Mouse (Mus musculus) erythroblast, adult 5-6 weeks (primary cell): Measurements from ENCODE around the gene Tpi1. TPM values are rescaled to one million over a fixed set of nuclear protein-coding genes. Genes with fewer than 3 reads are reported as not detected.

Experiments used
- ATAC-seq: replicated peaks from 2 replicates; pipeline ENCODE4 v1.8.0; 2016; ENCODE audit warnings: moderate number of reproducible peaks, mild to moderate bottlenecking, moderate TSS enrichment, inconsistent platforms; ENCODE audit not compliant: poor library complexity, low FRiP score, severe bottlenecking
- total RNA-seq, 2 experiments: library from RNA; stranded (forward) in 1 of 2; stranded (reverse) in 1 of 2; fragments of 150-400 nt in 1 of 2; fragments of 200-764, 138-1000 nt in 1 of 2; gene quantifications; 2 replicates each; pipeline versions ENCODE4 v1.2.3 to v1.2.4; 2015 to 2017; ENCODE audit warnings: low replicate concordance in 2 of 2

Gene Tpi1
- total RNA-seq, 2 experiments from 2014 or later: 31.0 to 37.3 TPM

DNA sequence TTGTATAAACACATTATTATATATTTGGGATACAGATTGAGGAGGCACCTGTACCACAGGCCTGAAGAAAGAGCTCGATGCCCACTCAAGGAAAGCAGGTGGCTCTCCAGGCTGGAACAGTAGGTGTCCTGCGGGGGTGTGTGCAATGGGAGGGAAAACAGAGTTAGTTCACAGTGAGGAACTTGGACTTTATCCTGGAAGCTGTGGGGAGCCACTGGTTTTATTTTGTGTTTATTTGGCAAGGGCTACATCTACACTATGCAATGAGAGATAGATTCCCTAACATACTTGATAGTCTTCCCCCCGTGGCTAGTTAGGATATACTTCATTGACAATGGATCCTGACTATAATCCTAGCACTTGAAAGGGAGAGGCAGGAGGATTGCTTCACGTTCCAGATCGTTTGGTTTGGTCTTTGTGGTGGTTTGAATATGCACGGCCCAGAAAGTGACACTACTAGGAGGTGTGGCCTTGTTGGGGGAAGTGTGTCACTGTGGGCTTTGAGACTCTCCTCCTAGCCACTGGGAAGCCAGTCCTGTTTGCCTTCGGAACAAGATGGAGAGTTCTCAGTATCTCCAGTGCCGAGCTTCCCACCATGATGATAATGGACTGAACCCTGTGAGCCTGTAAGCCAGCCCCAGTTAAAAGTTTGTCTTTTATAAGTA lies 27.2 kb downstream of the Tpi1 start:
- no peak for ATAC-seq

DNA sequence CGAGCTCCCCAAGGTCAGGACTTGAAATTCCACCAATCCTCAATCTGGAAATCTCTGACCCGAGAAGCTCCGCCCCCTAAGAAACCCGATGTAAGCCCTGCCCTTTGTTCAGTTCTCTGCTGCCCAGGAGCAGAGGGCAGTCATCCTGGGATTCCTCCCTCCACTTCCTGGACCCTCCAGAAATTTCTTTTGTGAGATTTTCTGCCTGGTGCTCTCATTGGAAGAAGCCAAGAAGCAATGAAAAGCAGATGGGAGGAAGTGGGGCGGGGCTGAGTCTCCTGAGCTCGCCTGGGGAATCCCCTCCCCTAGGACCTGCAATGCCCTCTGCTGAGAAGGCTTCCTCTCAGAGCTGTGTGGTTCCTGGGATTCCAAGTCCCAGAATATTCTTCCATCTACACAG lies 31.7 kb downstream of the Tpi1 start:
- no peak for ATAC-seq

DNA sequence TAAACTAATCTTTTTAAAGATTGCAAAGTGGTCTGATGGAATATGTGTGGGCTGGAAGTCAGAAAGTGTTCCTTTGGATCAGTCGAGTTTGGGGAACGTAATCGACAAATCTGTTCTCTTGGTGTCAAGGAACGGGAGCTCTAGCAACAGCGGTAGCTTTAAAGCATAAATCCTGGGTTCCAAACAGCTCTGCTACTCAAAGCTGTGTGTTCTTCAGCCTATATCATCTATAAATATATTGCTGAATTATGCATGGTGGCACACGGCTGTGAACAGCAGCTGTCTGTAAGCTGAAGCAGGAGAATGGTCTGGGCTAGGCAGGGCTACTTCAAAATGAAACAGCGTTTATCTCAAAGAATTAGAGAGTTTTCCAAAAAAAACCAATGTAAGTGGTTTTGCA lies 33.2 kb downstream of the Tpi1 start:
- no peak for ATAC-seq

DNA sequence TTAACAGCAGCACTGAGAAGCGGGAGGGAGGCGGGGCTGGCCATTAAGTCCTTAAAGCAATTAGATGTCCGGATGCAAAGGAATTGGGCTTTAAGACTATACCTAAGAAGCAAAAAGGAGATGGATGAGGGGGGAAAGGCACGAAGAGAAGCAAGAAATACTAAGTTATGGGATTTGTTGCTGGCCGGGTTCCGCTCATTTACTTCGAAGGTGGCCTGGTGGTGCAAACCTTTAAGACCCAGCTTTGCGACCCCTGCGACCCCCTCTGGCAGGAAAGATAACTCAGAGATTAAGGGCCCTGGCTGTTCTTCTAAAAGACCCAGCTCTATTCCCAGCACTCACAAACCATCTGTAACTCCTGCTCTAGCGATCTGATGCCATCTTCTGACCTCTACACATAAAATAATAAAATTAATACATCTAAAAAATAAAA lies 34.1 kb downstream of the Tpi1 start:
- no peak for ATAC-seq

DNA sequence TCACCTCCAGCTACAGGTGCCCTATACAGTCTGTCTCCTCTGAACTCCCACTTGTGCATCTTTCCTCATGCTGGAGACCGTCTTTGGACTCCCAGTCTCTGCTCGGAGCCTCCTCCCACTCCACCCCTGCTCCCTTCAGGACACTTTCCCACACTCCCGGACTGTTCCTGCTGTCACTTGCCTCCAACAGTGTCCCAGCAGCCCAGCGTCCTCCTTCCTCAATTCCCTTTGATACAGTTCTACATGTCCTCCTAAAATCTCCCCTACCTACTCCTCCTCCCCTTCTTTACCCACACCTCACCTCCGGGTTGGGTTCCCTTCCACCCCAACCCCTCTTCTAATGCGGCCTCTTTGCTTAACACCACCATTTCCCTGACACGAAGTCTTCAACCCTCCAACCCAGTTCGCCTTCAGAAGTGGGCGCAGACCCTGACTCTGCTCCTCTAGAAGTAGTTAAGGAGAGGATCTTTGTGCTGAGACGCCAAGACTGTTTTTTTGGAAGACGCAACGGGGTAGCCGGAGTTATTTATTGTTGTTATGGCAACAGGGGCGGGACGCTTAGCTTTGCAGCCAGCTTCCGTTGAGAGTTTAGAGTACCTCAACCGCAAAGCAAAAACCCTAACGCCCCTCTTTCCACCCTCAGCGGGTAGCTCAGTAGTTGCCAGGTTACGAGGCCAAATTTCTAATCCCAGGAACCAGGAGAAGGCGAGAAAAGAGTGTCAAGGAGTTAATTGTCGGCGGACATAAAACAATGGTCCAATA lies 34.7 kb downstream of the Tpi1 start, which contains the start of gene Lrrc23:
TSS of gene Lrrc23 (minus strand) at position 506 of the 762 bp plus-strand sequence.
- ATAC-seq: no peak

DNA sequence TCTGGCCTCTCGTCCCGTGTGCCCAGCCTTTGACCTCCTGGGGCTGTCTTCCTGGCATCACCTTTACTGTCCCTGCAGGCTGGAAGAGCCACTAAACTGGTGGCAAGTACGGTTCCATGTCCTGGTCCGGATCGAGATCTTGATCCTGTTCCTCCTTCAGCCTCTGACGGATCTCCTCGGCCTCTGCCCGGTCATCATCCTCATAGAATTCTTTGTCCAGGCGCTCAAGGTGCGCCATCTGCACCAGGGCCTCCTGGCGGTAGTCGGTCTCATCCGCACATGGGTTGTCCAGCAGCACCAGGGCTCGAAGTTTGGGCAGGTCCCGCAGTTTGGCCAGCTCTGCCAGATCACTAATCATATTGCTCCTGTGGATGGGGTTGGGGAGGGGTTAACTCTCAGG lies 43.6 kb downstream of the Tpi1 start:
- no peak for ATAC-seq

DNA sequence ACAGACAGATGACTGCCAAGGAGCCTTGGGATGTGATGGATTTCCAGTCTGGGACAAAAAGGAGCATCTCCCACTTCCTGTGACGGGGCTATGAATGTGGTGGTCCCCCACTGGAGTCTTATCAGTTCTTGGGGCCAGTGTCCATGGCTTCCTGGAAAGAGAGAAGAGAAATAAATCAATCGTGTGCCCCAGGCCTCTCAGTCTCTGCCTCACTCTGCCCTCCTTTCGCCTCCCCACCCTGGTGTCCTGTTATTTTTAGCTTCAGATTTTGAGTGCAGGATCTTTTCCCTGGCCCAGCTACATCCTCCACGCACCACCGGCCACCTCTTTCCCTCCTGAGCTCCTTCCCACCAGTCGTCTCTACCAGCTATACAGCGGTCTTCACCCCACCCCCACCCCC lies 44.1 kb downstream of the Tpi1 start:
- no peak for ATAC-seq

DNA sequence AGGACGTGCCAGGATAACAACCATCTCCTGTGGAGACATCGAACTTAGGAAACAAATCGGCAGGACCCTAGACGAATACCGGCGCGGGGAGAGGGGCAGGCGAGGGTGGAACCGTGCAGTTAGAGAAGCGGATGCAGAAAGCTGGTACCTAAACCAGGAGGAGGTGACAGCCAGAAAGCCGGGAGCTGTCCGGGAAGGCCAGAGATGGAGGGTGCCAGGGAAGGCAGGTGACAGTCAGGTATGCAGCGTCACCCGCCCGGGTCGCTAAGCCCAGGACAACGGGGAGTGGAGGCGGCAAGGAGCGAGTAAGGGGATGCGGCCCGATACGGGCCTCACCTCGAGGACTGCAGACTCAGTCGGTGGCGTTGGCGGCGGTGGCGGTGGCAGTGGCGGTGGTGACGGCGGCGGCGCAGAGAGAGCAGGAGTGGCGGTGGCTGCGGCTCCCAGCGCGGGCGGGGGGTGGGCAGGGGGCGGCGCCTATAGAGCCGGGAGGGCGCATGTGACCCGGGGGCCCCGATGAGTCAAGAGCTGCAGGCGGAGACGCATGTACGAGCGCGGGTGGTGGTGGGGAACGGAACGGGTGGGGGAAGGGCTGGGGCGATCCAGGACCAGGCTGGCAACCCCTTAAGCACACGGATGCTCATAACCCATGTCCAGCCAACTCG lies 44.9 kb downstream of the Tpi1 start, which contains the start of gene Eno2:
TSS of gene Eno2 (minus strand) at position 573 of the 665 bp plus-strand sequence.
- no peak for ATAC-seq

DNA sequence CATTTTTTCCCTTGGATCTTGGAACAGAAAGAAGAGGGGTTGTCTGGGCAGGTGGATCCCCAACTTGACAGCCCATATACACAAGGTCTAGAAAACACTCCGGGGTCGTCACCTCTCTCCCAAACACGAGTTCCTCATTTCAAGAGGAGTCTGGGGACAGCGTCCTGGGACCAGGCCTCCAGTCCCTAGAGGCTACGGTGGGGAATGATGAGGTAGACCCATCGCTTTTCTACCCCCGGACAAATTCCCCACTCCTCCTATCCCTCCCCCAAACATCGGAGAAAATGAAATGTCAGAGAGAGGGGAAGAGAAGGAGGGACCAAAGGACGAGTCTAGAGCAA lies 45.4 kb downstream of the Tpi1 start:
- ATAC-seq: no peak

DNA sequence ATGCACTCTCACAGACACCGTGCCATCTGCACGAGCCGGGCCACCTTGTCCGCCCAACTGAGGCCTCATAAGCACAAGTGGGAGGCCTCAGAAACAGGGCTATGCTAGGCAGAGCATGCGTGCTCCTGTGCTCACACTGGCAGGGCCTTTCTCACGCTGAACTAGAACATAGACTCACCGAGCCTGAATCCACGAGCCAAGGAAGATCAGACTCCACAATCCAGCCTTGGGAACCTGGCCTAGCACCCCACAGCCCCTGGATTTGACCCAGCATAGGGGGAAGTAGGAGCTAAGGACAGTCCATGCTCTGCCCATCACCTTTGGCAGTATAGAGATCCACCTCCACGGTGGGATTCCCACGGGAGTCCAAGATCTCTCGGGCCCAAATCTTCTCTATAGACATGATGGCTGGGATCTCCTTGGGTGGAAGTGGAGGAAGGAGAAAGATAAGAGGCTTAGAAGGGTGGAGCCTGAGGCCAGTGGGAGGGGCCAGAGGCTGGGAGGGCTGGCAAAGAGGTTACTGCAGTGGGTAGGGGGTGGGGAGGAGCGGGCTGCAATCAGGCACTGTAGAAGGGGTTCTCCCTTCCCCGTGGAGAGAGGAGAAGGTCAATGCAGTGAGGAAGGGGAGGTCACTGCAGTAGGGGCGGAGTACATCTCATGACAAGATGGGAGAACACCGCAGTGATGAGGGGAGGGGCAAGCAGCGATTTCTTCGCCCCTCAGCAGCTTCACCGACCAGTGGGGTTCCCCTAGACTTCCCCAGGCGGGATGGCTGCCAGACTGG lies 46.0 kb downstream of the Tpi1 start:
- no peak for ATAC-seq

DNA sequence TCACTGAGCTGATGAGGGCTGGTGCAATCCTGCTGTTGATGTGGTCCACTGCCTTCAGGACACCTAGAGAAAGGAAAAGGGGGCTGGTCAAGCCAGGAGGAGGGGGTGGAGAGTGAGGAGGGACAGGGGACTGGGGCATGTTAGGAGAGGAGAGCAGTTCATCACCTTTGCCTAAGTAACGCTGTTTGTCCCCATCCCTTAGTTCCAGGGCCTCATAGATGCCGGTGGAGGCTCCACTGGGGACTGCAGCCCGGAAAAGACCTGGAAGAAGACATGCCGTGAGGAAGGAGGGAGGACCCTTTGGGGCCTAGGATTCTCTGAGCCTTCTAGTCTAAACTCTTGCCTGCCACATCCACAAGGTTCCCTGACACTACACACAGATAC lies 46.6 kb downstream of the Tpi1 start:
- no peak for ATAC-seq

DNA sequence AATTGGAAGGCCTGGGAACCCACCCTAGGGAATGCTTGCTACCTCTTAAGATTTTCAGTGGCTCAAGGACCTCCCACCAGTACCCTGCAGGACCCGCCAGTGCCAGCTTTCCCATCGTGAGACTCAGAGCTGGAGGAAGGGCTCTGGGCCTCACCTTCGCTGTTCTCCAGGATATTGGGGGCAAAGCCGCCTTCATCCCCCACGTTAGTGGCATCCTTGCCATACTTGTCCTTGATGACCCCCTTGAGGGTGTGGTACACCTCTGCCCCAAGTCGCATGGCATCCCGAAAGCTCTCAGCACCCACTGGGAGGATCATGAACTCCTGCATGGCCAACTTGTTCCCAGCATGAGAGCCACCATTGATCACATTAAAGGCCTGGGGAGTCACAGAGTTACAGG lies 48.1 kb downstream of the Tpi1 start:
- no peak for ATAC-seq

Other genes starting within 250 kb of the Tpi1 start
- gene C1rb, start 244.0 kb downstream of the Tpi1 start, total RNA-seq (2015; ENCODE audit: low replicate concordance): 0.96 TPM in 1 of 2 replicates, not detected in the other
- 0.09 TPM in 1 of 2 replicates, not detected in the other for gene C1rb, start 244.0 kb downstream of the Tpi1 start, total RNA-seq (2017; ENCODE audit: low replicate concordance)
- not detected in 2 replicates for gene C1s2, start 178.2 kb downstream of the Tpi1 start, total RNA-seq (2015; ENCODE audit: low replicate concordance)
- gene C1s2, start 178.2 kb downstream of the Tpi1 start, total RNA-seq (2017; ENCODE audit: low replicate concordance): not detected in 2 replicates
- gene Lpcat3, start 151.3 kb downstream of the Tpi1 start, total RNA-seq (2015; ENCODE audit: low replicate concordance): 118 and 141 TPM in 2 replicates
- gene Lpcat3, start 151.3 kb downstream of the Tpi1 start, total RNA-seq (2017; ENCODE audit: low replicate concordance): 81.5 and 135 TPM in 2 replicates
- 65.1 and 66.0 TPM in 2 replicates for gene Emg1, start 102.1 kb downstream of the Tpi1 start, total RNA-seq (2015; ENCODE audit: low replicate concordance)
- gene Emg1, start 102.1 kb downstream of the Tpi1 start, total RNA-seq (2017; ENCODE audit: low replicate concordance): 35.8 and 37.2 TPM in 2 replicates
- 44.2 and 79.4 TPM in 2 replicates for gene Phb2, start 102.0 kb downstream of the Tpi1 start, total RNA-seq (2015; ENCODE audit: low replicate concordance)
- gene Phb2, start 102.0 kb downstream of the Tpi1 start, total RNA-seq (2017; ENCODE audit: low replicate concordance): 70.3 and 70.7 TPM in 2 replicates
- 57.8 and 60.2 TPM in 2 replicates for gene Ptpn6, start 75.6 kb downstream of the Tpi1 start, total RNA-seq (2015; ENCODE audit: low replicate concordance)
- gene Ptpn6, start 75.6 kb downstream of the Tpi1 start, total RNA-seq (2017; ENCODE audit: low replicate concordance): 142 and 156 TPM in 2 replicates
- gene Grcc10, start 72.9 kb downstream of the Tpi1 start, total RNA-seq (2015; ENCODE audit: low replicate concordance): 33.6 and 64.9 TPM in 2 replicates
- 7.5 and 16.9 TPM in 2 replicates for gene Grcc10, start 72.9 kb downstream of the Tpi1 start, total RNA-seq (2017; ENCODE audit: low replicate concordance)
- gene Gm45234, start 58.3 kb downstream of the Tpi1 start, total RNA-seq (2015; ENCODE audit: low replicate concordance): not detected in 2 replicates
- gene Gm45234, start 58.3 kb downstream of the Tpi1 start, total RNA-seq (2017; ENCODE audit: low replicate concordance): 0.56 TPM in 1 of 2 replicates, not detected in the other
- 10.0 and 11.7 TPM in 2 replicates for gene Atn1, start 57.8 kb downstream of the Tpi1 start, total RNA-seq (2015; ENCODE audit: low replicate concordance)
- gene Atn1, start 57.8 kb downstream of the Tpi1 start, total RNA-seq (2017; ENCODE audit: low replicate concordance): 0.94 and 2.0 TPM in 2 replicates
- gene Eno2, start 44.6 kb downstream of the Tpi1 start, total RNA-seq (2015; ENCODE audit: low replicate concordance): not detected in 2 replicates
- gene Eno2, start 44.6 kb downstream of the Tpi1 start, total RNA-seq (2017; ENCODE audit: low replicate concordance): not detected in 2 replicates
- gene Lrrc23, start 34.6 kb downstream of the Tpi1 start, total RNA-seq (2015; ENCODE audit: low replicate concordance): not detected in 2 replicates
- gene Lrrc23, start 34.6 kb downstream of the Tpi1 start, total RNA-seq (2017; ENCODE audit: low replicate concordance): not detected in 2 replicates
- gene Spsb2, start 5.6 kb downstream of the Tpi1 start, total RNA-seq (2015; ENCODE audit: low replicate concordance): 0.58 TPM in 1 of 2 replicates, not detected in the other
- gene Spsb2, start 5.6 kb downstream of the Tpi1 start, total RNA-seq (2017; ENCODE audit: low replicate concordance): 2.6 and 4.3 TPM in 2 replicates
- gene Usp5, start 15.2 kb upstream of the Tpi1 start, total RNA-seq (2015; ENCODE audit: low replicate concordance): 10.0 and 34.6 TPM in 2 replicates
- gene Usp5, start 15.2 kb upstream of the Tpi1 start, total RNA-seq (2017; ENCODE audit: low replicate concordance): 22.0 and 29.6 TPM in 2 replicates
- 65.8 and 68.0 TPM in 2 replicates for gene Cdca3, start 15.3 kb upstream of the Tpi1 start, total RNA-seq (2015; ENCODE audit: low replicate concordance)
- 58.5 and 73.8 TPM in 2 replicates for gene Cdca3, start 15.3 kb upstream of the Tpi1 start, total RNA-seq (2017; ENCODE audit: low replicate concordance)
- not detected in 2 replicates for gene Gnb3, start 26.0 kb upstream of the Tpi1 start, total RNA-seq (2015; ENCODE audit: low replicate concordance)
- not detected in 2 replicates for gene Gnb3, start 26.0 kb upstream of the Tpi1 start, total RNA-seq (2017; ENCODE audit: low replicate concordance)
- not detected in 2 replicates for gene P3h3, start 43.5 kb upstream of the Tpi1 start, total RNA-seq (2015; ENCODE audit: low replicate concordance)
- 1.1 and 1.2 TPM in 2 replicates for gene P3h3, start 43.5 kb upstream of the Tpi1 start, total RNA-seq (2017; ENCODE audit: low replicate concordance)
- not detected in 2 replicates for gene Gpr162, start 49.7 kb upstream of the Tpi1 start, total RNA-seq (2015; ENCODE audit: low replicate concordance)
- not detected in 2 replicates for gene Gpr162, start 49.7 kb upstream of the Tpi1 start, total RNA-seq (2017; ENCODE audit: low replicate concordance)
- gene Cd4, start 73.9 kb upstream of the Tpi1 start, total RNA-seq (2015; ENCODE audit: low replicate concordance): 6.3 and 6.9 TPM in 2 replicates
- 0.70 and 0.94 TPM in 2 replicates for gene Cd4, start 73.9 kb upstream of the Tpi1 start, total RNA-seq (2017; ENCODE audit: low replicate concordance)
- gene Lag3, start 97.4 kb upstream of the Tpi1 start, total RNA-seq (2015; ENCODE audit: low replicate concordance): 1.0 and 2.7 TPM in 2 replicates
- gene Lag3, start 97.4 kb upstream of the Tpi1 start, total RNA-seq (2017; ENCODE audit: low replicate concordance): 0.51 TPM in 1 of 2 replicates, not detected in the other
- 26.1 and 31.3 TPM in 2 replicates for gene Ptms, start 105.8 kb upstream of the Tpi1 start, total RNA-seq (2015; ENCODE audit: low replicate concordance)
- gene Ptms, start 105.8 kb upstream of the Tpi1 start, total RNA-seq (2017; ENCODE audit: low replicate concordance): 12.0 and 21.8 TPM in 2 replicates
- gene Mlf2, start 117.1 kb upstream of the Tpi1 start, total RNA-seq (2015; ENCODE audit: low replicate concordance): 11.7 and 13.4 TPM in 2 replicates
- gene Mlf2, start 117.1 kb upstream of the Tpi1 start, total RNA-seq (2017; ENCODE audit: low replicate concordance): 14.1 and 20.7 TPM in 2 replicates
- 10.2 and 16.5 TPM in 2 replicates for gene Cops7a, start 151.2 kb upstream of the Tpi1 start, total RNA-seq (2015; ENCODE audit: low replicate concordance)
- gene Cops7a, start 151.2 kb upstream of the Tpi1 start, total RNA-seq (2017; ENCODE audit: low replicate concordance): 5.6 and 7.7 TPM in 2 replicates
- gene Pianp, start 182.4 kb upstream of the Tpi1 start, total RNA-seq (2015; ENCODE audit: low replicate concordance): not detected in 2 replicates
- not detected in 2 replicates for gene Pianp, start 182.4 kb upstream of the Tpi1 start, total RNA-seq (2017; ENCODE audit: low replicate concordance)
- gene Zfp384, start 194.8 kb upstream of the Tpi1 start, total RNA-seq (2015; ENCODE audit: low replicate concordance): 20.8 and 25.9 TPM in 2 replicates
- gene Zfp384, start 194.8 kb upstream of the Tpi1 start, total RNA-seq (2017; ENCODE audit: low replicate concordance): 9.8 and 12.3 TPM in 2 replicates
- 7.1 and 7.9 TPM in 2 replicates for gene Ing4, start 225.5 kb upstream of the Tpi1 start, total RNA-seq (2015; ENCODE audit: low replicate concordance)
- gene Ing4, start 225.5 kb upstream of the Tpi1 start, total RNA-seq (2017; ENCODE audit: low replicate concordance): 27.7 and 35.7 TPM in 2 replicates
- 3.3 TPM in 1 of 2 replicates, not detected in the other for gene Acrbp, start 235.4 kb upstream of the Tpi1 start, total RNA-seq (2015; ENCODE audit: low replicate concordance)
- gene Acrbp, start 235.4 kb upstream of the Tpi1 start, total RNA-seq (2017; ENCODE audit: low replicate concordance): 7.0 and 11.6 TPM in 2 replicates